Mouse (Mus musculus) hindbrain, embryonic 11.5 days (tissue): Measurements from ENCODE around the gene Wdr27. TPM values are rescaled to one million over a fixed set of nuclear protein-coding genes. Genes with fewer than 3 reads are reported as not detected.

Source experiments
- ATAC-seq: fragments of 200-750 bp; cut with Nextera tagmentation; 2 replicates; pipeline ENCODE4 v1.8.0; 2017; ENCODE audit warnings: mild to moderate bottlenecking, moderate TSS enrichment, moderate library complexity; ENCODE audit not compliant: low FRiP score
- DNase-seq: peaks from one replicate; pipeline ENCODE4 v3.0.0-alpha.2; 2015; ENCODE audit warnings: low spot score
- H3K27ac ChIP-seq: fragments of 300-500 bp; sonication (generic); 2 replicates; pipeline ENCODE4 v1.5.1; 2014; ENCODE audit warnings: mild to moderate bottlenecking, low read depth, low read length
- H3K27me3 ChIP-seq: fragments of 300-500 bp; sonication (generic); 2 replicates; pipeline ENCODE4 v1.6.1; 2014; ENCODE audit warnings: mild to moderate bottlenecking, low read length, moderate library complexity, mixed read lengths; ENCODE audit not compliant: control insufficient read depth, insufficient read depth
- H3K36me3 ChIP-seq: fragments of 300-500 bp; sonication (generic); 2 replicates; pipeline ENCODE4 v1.6.1; 2014; ENCODE audit warnings: mild to moderate bottlenecking, low read length, moderate library complexity, mixed read lengths; ENCODE audit not compliant: control insufficient read depth, insufficient read depth
- H3K4me1 ChIP-seq: fragments of 300-500 bp; sonication (generic); replicated peaks from 2 replicates; pipeline ENCODE4 v1.6.1; 2014; ENCODE audit warnings: low read length, mixed read lengths; ENCODE audit not compliant: control insufficient read depth, insufficient read depth
- H3K4me2 ChIP-seq: fragments of 300-500 bp; sonication (generic); replicated peaks from 2 replicates; pipeline ENCODE4 v1.6.1; 2014; ENCODE audit warnings: mild to moderate bottlenecking, low read depth, low read length
- H3K4me3 ChIP-seq: fragments of 300-500 bp; sonication (generic); 2 replicates; pipeline ENCODE4 v1.5.1; 2014; ENCODE audit warnings: low read depth, low read length
- H3K9ac ChIP-seq: fragments of 300-500 bp; sonication (generic); 2 replicates; pipeline ENCODE4 v1.6.1; 2014; ENCODE audit warnings: low read depth, low read length
- H3K9me3 ChIP-seq: fragments of 300-500 bp; sonication (generic); 2 replicates; pipeline ENCODE4 v1.6.1; 2016; ENCODE audit warnings: low read length; ENCODE audit not compliant: control insufficient read depth
- WGBS: fragments of 180-500 bp; shearing (Covaris S2); extraction: QIAGEN DNeasy Blood & Tissue Kit; methylation state at CpG from one replicate; pipeline ENCODE4 v1.1.7; 2014; 5-methylcytosine and 5-hydroxymethylcytosine counted together
- polyA plus RNA-seq: library from polyadenylated mRNA; unstranded; fragments of >200 nt; fragmentation: Nextera tagmentation; extraction: Ambion mirVana; gene quantifications from 2 replicates; pipeline ENCODE4 v1.2.1, GENCODE M21; 2014

Gene Wdr27
- polyA plus RNA-seq, 1 experiment from 2014 or later: 6.0 TPM

- ATAC-seq (no peak), DNase-seq (no peak)
- H3K9me3 ChIP-seq: no peaks in the 10 kb centered on the region
- H3K4me2 ChIP-seq: no peak overlapping the region
- H3K4me1 ChIP-seq: no peaks in the 10 kb centered on the region
- H3K36me3 ChIP-seq: no peaks in the 10 kb centered on the region
- H3K27me3 ChIP-seq: no peaks in the 10 kb centered on the region
- H3K4me3 ChIP-seq: no peak overlapping the region
- H3K9ac ChIP-seq: no peak overlapping the region
- WGBS: 70% methylated on average over 5 of the region's 5 CpGs
- H3K27ac ChIP-seq: no peak overlapping the region
These were observed 118.0 kb downstream of the Wdr27 start for GRCm38 (mm10) chr17:14824938-14825337.

DNA sequence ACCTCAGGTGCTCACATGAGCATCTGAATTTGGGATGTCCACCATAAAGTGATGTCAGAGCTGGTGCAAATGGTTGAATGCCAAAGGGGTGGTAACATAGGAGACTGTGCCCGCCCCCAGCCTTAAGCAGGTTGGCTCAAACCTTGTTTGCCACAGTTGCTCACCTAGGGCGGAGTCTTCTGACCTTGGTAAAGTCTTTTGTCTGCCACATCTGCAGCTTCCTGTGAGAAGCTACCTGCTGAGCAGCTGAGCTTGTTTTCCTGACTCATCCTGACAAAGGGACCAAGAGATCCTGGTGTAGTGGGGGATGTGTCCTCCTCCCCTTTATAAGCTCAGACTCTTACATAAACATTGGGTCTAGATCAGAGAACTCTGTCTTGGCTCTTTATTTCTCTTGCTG is 125.0 kb downstream of the Wdr27 start:
- 81% methylated on average over 2 of the region's 2 CpGs for WGBS
- no peak overlapping the region for H3K4me2 ChIP-seq
- no peak overlapping the region for H3K9ac ChIP-seq
- H3K27ac ChIP-seq: no peak overlapping the region
- ATAC-seq (no peak), DNase-seq (no peak)
- H3K9me3 ChIP-seq: no peaks in the 10 kb centered on the region
- no peaks in the 10 kb centered on the region for H3K4me1 ChIP-seq
- no peaks in the 10 kb centered on the region for H3K27me3 ChIP-seq
- H3K4me3 ChIP-seq: no peak overlapping the region
- no peaks in the 10 kb centered on the region for H3K36me3 ChIP-seq

DNA sequence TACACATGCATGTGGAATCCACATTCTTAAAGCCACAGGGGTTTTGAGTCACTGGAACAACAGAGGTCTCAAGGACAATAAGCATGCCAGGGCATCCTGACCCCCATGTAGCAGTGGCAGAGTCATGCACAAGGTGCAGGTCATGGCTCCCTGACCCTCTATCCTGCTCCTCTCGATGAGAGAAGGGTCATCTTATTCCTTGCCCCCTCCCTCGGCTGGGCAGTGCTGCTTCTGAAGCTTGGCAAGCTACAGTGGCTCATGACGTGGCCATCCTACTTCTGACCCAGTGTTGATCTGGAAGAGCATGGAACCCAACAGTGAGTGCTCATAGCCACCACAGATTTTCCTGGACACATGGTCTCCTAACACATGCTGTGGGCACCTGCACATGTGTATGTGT is 126.9 kb downstream of the Wdr27 start:
- no peak for ATAC-seq
- Histone ChIP-seq H3K36me3 (no peaks in the 10 kb centered on the region), H3K27ac (no peak overlapping the region), H3K27me3 (no peaks in the 10 kb centered on the region), H3K4me1 (no peaks in the 10 kb centered on the region), H3K4me3 (no peak overlapping the region), H3K9me3 (no peaks in the 10 kb centered on the region), H3K4me2 (no peak overlapping the region), H3K9ac (no peak overlapping the region)
- DNase-seq: no peak
- WGBS: 68% methylated on average over 3 of the region's 3 CpGs

DNA sequence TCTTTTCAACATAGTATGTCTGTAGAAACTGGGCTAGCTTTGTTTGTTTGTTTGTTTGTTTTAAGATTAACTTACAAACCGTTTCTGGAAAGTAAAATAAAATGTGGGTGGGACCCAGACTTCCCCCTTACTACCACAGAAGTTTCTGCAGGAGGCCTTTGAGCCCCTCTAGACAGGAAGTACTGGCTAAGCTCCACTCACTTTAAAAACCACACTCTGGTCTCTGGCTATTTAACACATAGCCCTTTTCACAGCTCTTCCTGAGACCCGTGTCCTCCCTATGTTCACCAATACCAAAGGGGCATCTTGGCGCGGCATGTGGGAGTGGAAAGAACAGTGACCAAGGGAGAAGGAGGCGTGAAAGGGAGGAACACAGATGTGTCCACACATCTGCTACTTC is 127.7 kb downstream of the Wdr27 start:
- Histone ChIP-seq H3K4me3 (no peak overlapping the region), H3K4me2 (no peak overlapping the region), H3K27me3 (no peaks in the 10 kb centered on the region), H3K4me1 (no peaks in the 10 kb centered on the region), H3K9ac (no peak overlapping the region), H3K27ac (no peak overlapping the region), H3K36me3 (no peaks in the 10 kb centered on the region), H3K9me3 (no peaks in the 10 kb centered on the region)
- WGBS: 67% methylated on average over 5 of the region's 5 CpGs
- DNase-seq (no peak), ATAC-seq (no peak)

DNA sequence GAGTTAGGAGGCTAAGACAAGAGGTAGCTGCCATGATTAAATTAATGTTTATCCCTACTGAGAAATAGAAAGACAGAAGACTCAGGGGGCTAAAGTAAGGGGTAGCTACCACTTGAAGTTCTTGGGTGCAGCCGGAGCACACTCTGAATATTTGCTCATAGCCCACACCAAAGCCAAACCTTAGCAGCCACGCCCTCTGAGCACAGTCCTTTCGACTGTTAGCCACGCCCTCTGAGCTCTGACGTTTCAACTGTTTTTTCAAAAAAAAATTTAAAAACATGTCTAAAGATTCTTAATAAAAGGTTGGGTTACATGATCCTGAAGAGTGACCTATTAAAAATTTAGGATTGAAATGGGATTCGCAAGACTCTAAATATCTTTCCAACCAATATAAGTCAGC is 130.3 kb downstream of the Wdr27 start:
- no peaks in the 10 kb centered on the region for H3K27me3 ChIP-seq
- no peak overlapping the region for H3K4me3 ChIP-seq
- H3K4me2 ChIP-seq: no peak overlapping the region
- no peaks in the 10 kb centered on the region for H3K4me1 ChIP-seq
- DNase-seq (no peak), ATAC-seq (no peak)
- no peak overlapping the region for H3K27ac ChIP-seq
- H3K36me3 ChIP-seq: no peaks in the 10 kb centered on the region
- H3K9ac ChIP-seq: no peak overlapping the region
- H3K9me3 ChIP-seq: no peaks in the 10 kb centered on the region
- 85% methylated on average over 6 of the region's 6 CpGs for WGBS

DNA sequence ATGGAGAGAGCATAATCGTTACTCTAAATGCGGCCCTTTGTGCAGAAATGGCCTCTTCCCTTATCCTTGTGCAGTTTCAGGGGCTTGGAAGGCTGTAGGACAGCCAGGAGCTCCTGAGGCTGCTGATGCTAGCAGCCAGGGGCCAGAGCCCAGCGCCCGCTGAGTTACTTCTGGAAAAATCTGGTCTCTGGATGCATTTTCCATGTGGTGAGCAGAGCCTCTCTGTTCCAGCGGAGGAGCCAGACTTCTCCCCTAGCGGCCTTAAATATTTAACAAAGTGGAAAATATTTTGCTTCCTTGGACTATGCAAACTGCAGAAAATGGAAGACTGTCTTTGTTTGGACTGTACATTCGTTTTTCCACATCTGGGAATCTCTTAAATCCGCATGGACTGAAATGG is 130.9 kb downstream of the Wdr27 start:
- no peaks in the 10 kb centered on the region for H3K9me3 ChIP-seq
- no peak overlapping the region for H3K4me3 ChIP-seq
- H3K27ac ChIP-seq: no peak overlapping the region
- DNase-seq: no peak
- 87% methylated on average over 8 of the region's 8 CpGs for WGBS
- no peaks in the 10 kb centered on the region for H3K4me1 ChIP-seq
- H3K9ac ChIP-seq: no peak overlapping the region
- no peaks in the 10 kb centered on the region for H3K27me3 ChIP-seq
- no peaks in the 10 kb centered on the region for H3K36me3 ChIP-seq
- no peak overlapping the region for H3K4me2 ChIP-seq
- no peak for ATAC-seq

DNA sequence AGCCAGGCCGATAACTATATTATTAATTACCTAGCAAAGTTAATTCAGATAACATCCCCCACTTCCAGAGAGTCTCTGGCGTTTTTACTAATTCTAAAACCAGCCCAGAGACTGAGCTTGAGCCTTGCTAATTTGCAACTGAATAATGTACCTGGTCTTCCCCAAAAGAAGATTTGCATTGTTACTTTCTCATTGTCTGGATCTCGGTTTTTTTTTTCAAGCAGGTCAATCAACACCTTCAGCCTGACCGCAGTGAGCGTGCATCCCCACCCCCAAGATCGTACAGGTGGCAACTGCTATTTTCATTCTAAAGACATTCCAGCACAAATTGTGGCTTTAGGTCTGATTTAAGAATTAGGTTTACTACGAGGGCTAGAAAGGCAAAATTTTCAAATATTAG is 136.2 kb downstream of the Wdr27 start:
- DNase-seq (no peak), ATAC-seq (no peak)
- WGBS: 91% methylated on average over 7 of the region's 7 CpGs

DNA sequence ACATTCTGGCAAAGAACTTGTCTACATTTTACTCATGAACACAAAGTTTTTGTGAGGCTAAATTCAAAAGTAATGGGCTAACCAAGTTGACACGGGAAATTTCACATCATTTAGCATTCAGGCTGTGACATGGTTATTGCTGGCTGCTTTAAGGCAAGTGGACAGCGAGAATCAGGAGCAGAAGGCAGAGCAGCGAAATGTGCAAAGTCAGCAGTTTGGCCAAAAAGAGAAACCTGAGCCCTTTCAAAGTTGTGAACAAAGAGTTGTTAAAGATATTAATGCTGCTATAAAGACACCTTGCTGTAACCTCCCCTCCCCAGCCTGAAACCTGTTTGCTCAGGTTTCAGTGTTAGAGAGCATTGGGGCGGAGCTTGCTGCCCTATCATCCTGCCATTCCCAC is 143.7 kb downstream of the Wdr27 start:
- H3K4me3 ChIP-seq: no peak overlapping the region
- no peaks in the 10 kb centered on the region for H3K9me3 ChIP-seq
- H3K9ac ChIP-seq: no peak overlapping the region
- no peaks in the 10 kb centered on the region for H3K4me1 ChIP-seq
- ATAC-seq: no peak
- H3K27me3 ChIP-seq: no peaks in the 10 kb centered on the region
- no peak overlapping the region for H3K27ac ChIP-seq
- WGBS: 91% methylated on average over 4 of the region's 4 CpGs
- DNase-seq: no peak
- H3K4me2 ChIP-seq: no peak overlapping the region
- no peaks in the 10 kb centered on the region for H3K36me3 ChIP-seq

More for the DNA sequence above, 136.2 kb downstream of the Wdr27 start:
- no peak overlapping the region for H3K4me3 ChIP-seq
- no peaks in the 10 kb centered on the region for H3K27me3 ChIP-seq
- no peaks in the 10 kb centered on the region for H3K36me3 ChIP-seq
- no peaks in the 10 kb centered on the region for H3K9me3 ChIP-seq
- H3K27ac ChIP-seq: no peak overlapping the region
- H3K9ac ChIP-seq: no peak overlapping the region
- H3K4me2 ChIP-seq: no peak overlapping the region
- H3K4me1 ChIP-seq: no peaks in the 10 kb centered on the region

GRCm38 (mm10) chr17:14795074-14795473 is 147.9 kb downstream of the Wdr27 start:
- WGBS: 90% methylated on average over 4 of the region's 4 CpGs
- DNase-seq (no peak), ATAC-seq (no peak)
- Histone ChIP-seq H3K27ac (no peak overlapping the region), H3K36me3 (no peaks in the 10 kb centered on the region), H3K4me3 (no peak overlapping the region), H3K27me3 (no peaks in the 10 kb centered on the region), H3K4me1 (no peaks in the 10 kb centered on the region), H3K9ac (no peak overlapping the region), H3K9me3 (no peaks in the 10 kb centered on the region), H3K4me2 (no peak overlapping the region)
